Mouse (Mus musculus) WW6 (cell line): ENCODE measurements around the gene Pik3ap1.
"Not testable (repeated sequence)": the region's sequence is repeated elsewhere in the genome, so short reads cannot be mapped to it uniquely, and the experiment has no call there.

Source experiments
- DNase-seq: peaks from one replicate; pipeline ENCODE4 v3.0.0-alpha.2; 2013; ENCODE audit warnings: low read depth, low spot score

The Pik3ap1 gene

DNA sequence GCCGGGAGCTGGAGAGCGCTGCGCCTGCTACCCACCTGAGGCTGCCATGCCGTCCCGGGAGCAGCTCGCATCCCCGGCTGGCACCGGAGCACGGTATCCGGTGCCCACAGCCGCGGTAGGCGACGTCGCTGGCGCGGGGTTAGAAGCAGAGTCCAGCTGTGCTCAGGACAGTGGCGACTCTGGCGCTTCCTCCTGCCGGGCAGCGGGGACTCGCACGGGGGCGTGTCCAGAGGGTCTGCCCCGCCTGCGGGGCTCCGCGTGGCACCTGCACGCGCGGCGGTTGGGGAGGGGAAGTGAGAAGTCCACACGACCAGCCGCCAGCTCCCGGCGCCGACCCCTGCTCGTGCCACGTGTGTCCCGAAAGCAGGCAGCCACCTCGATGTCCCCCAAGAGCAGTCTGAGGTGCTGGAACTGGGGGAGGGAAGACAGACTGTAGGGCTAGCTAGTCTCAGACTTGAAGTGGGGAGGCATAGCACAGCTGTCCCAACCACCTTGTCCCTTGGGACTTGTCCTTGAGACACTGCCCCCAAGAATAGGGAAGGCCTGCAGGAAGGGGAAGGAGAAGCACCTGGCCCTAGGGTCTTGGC is at the start of gene Pik3ap1:
Gene Pik3ap1 (minus strand): TSS at position 181 of the 587 bp plus-strand sequence.
- no peak for DNase-seq

DNA sequence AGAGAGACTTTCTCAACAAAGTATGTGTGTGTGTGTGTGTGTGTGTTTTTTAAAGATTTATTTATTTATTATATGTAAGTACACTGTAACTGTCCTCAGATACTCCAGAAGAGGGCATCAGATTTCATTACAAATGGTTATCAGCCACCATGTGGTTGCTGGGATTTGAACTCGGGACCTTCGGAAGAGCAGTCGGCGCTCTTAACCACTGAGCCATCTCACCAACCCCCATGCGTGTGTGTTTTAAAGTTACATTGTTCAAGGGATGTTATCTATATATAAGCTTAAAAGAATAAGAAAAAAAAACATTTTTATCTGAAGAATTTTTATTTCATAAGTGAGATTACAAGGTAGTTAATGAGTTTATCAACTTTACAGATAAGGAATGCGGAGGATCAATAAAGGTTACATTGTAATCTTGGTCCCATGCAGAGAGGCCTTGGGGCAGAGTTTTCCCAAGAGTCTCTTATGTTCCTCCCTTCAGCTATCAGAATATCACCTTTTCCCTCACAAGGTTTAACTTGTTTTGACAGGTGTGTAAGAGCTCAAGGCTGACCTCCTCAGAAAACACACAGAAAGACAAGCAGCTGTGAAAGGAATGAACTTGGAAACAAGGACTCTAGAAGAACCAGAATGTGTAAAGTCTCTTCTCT is 46.7 kb upstream of the Pik3ap1 start:
- not testable (repeated sequence) for DNase-seq

- DNase-seq, result not testable (repeated sequence)
Measured at GRCm38 (mm10) chr19:41425927-41426772, 41.2 kb upstream of the Pik3ap1 start.

DNA sequence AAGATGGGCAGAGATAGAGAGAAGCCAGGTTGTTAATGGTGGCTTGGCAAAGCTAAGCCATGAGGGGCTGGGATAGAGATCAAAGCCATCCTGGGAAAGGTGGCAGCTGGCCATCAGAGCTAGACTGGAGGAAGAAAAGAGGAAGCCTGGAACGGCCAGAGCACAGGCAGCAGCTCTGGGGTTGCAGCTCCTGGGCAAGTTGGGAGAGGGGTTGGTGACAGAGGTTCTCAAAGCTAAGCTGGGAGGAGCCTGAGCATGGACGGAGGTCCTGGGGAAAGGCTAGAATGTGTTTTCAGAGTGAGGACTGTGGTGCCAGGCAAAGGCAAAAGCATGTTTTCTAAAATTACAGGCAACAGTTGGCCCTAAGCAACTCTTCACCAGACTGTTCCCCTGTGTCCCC is 36.4 kb upstream of the Pik3ap1 start:
- DNase-seq, result no peak

DNA sequence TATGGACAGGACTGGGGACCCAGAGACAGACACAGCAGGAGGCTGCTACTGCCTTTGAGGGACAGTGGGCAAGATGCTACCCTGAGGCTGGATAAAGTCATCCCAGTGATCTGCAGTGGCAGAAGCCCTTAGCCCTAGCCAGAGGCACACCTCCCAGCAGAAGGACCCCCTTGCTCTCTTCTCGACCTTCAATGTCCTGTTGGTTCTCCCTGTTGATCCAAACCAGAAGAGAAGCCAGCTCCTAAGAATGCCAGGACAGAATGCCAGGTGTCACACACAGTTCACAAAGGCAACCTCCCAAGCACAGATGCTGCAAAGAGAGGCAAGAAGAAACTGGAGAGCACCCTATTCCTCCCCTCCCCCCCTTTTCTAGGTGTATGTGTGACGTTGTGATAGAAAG is 33.9 kb upstream of the Pik3ap1 start:
- DNase-seq, result no peak

GRCm38 (mm10) chr19:41417995-41418394 is 33.1 kb upstream of the Pik3ap1 start:
- DNase-seq, result no peak

- no peak for DNase-seq
Measured at GRCm38 (mm10) chr19:41416201-41416600, 31.3 kb upstream of the Pik3ap1 start.

GRCm38 (mm10) chr19:41402603-41403002 is 17.7 kb upstream of the Pik3ap1 start:
- no peak for DNase-seq

DNA sequence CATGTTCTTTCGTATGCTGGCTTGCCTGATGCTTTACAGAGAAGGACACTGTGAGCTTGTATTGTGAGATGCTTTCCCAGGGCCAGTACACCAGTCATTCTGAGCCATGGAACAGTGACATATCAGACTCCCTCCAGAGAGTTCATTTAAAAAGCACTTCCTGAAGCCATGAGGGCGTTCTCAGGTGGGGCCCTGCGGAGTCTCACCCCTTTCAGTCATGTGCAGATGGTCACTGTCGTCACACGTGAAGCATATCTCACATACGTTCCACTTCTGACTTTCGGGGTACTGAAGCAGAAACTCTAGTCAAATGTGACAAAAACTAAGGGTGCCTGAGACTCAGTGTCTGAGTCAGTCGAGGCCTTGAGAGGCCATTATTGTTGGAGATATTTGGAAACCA is 6.0 kb upstream of the Pik3ap1 start:
- no peak for DNase-seq

GRCm38 (mm10) chr19:41389351-41389750 is 4.4 kb upstream of the Pik3ap1 start:
- no peak for DNase-seq

DNA sequence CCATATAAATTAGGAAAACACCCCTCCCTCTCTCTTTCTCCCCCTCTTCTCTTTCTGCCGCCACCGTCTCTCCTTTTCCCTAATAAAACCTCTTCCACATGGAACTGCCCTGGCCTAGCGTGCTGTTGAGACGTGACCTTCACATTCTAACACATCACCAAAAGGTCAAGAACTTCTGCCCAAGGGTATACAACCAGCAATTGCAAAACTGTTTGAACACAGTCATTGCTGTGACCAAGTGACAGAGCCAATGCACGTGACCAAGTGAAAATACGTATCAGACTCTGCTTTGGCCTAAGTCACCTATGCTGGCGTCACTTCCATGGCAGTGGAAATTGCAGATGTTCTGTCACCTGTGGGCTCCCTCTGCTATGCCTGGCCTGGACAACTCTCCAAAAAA is 3.3 kb upstream of the Pik3ap1 start:
- DNase-seq, result no peak

DNA sequence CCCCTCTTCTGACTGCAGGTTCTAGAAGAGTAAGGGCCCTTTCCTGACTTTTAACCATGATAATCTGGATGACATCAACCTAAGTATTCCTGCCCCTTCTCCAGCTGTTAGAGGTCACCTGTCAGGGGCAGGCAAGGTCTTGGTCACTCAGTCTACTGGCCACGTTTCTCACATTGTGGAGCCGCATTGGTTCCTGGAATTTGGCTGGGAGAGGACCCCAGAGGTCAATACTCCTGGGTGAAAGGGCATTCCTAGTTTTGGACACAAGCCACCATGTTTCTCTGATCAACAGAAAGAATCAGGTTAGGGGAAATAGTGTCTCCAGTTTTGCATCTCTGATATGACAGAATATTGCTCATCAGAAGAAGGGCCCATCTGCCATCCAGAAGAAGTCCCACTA is 2.4 kb upstream of the Pik3ap1 start:
- DNase-seq, result no peak

DNA sequence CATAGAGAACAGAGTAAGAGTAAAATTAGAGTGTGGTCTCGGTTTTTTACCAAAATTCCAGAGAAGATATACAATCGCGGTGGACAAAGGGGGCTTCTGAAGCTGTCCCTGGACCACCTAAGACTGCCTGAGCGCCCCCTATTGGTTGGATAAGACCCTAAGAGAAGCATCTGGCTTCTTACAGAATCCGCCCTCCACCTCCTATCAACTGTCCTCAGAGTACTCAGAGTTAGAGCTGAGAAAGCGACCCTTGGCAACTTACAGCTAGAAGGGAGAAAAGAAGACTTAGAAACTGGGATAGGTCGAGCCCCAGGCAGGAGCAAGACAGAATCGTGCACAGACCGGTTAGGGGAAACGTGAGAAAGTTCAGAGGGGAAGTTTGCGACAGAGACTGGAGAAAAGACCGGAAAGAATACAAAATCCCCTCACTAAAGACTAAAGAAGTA is 473 bp downstream of the Pik3ap1 start:
- DNase-seq, result no peak

DNA sequence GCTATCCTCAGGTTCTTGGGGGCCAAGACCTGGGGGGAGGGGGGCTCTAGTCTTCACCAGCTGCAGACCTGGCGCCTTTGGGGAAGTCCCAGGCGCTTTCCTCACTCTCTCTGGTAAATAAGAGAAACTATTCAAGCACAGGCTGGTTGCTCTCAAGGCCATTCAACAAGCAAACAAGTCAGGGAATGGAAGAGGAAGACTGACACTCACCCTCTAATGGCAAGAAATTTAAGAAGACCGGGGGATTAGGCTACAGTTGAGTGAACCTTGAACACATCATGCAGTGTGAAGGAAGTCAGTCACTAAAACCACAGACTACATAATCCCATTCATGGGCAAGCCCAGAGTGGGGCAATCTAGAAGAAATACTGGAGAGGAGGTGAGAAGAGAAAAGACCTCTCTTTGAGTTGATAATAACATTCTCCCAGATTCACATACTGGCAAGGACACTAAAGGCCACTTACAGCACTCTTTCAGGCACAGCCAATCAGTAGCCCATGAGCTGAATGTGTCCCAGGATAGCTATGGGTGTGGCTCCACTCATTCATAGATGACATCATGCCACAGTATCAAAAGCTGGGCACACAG is 2.4 kb downstream of the Pik3ap1 start:
- DNase-seq, result no peak

GRCm38 (mm10) chr19:41381581-41382239 is 3.2 kb downstream of the Pik3ap1 start:
- DNase-seq, result no peak

GRCm38 (mm10) chr19:41379195-41379594 is 5.7 kb downstream of the Pik3ap1 start:
- no peak for DNase-seq

DNA sequence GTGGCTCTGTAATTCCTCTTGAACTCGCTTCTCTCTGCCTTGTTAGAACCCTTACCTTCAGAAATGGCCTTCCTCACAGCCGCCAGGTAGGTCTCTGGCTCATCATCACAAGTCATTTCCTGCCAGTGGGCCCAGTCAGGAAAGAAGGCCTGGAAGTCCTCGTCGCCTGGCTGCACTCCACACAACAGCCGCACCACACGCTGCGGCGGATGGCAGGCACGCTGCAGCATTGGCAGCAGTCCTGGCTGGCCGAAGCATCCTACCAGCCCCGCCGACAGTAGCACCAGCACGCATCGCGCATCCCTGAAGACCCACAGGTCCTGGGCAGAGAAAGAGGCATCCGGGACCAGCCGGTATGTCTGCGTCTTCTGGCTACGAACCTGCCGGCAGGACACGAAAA is 9.1 kb downstream of the Pik3ap1 start:
- DNase-seq, result no peak

GRCm38 (mm10) chr19:41375096-41375495 is 9.8 kb downstream of the Pik3ap1 start:
- no peak for DNase-seq

GRCm38 (mm10) chr19:41374658-41375057 is 10.2 kb downstream of the Pik3ap1 start:
- DNase-seq, result no peak

GRCm38 (mm10) chr19:41372322-41372721 is 12.6 kb downstream of the Pik3ap1 start:
- no peak for DNase-seq

GRCm38 (mm10) chr19:41371373-41371772 is 13.5 kb downstream of the Pik3ap1 start:
- DNase-seq, result no peak
